Mouse (Mus musculus): Measurements from ENCODE around the gene Irgc1.

DNA sequence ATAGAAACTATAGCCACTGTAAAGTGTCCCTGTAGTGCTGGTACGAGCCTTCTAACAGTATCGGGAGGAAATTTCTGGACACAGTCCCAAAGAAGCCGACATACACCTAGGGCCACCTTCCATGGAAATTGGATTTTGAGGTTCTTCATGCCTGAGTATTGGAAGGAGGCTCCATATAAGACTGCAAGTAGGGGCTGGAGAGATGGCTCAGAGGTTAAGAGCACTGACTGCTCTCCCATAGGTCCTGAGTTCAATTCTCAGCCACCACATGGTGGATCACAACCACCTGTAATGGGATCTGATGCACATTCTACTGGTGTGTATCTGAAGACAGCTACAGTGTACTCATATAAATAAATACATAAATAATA lies 52.0 kb downstream of the Irgc1 start:
- no peak for TF ChIP-seq CTCF (IDR thresholded peaks at IDR 0.05; ENCODE audit: borderline replicate concordance, insufficient read depth, low read length)
- no peak for TF ChIP-seq POLR2A (IDR thresholded peaks at IDR 0.05; ENCODE audit: low read depth, low read length)

Measured in embryonic fibroblast, embryonic 13.5 days (primary cell).